Mouse (Mus musculus): Measurements from ENCODE around the gene Ms4a7.
"Not testable (repeated sequence)": the region's sequence is repeated elsewhere in the genome, so short reads cannot be mapped to it uniquely, and the experiment has no call there.

DNA sequence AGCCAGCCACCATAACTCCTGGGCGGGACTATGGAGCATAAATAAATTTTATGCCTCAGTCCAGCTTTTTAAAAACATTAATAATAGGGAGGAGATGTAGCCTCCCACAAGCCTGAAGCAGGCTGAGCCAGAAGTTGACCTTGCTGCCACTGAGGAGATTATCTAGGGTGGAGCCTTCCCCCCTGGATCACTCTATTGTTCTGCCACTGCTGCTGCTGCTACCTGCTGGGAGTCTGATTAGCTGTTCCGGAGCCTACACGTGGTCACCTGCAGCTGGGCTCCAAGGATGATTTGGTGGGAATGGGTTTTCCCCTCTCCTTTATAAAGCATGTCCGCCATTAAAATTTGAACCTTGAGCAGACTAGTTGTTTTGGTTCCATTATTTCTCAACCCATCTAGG lies 36.4 kb downstream of the Ms4a7 start:
- TF ChIP-seq USF1 (IDR thresholded peaks at IDR 0.05; ENCODE audit: low read depth, low read length); CTCF (conservative IDR thresholded peaks at IDR 0.05 in 1 of 2, IDR thresholded peaks at IDR 0.05 in 1 of 2; ENCODE audit: low read depth in 2 of 2, low read length in 2 of 2); MAFK (IDR thresholded peaks at IDR 0.05; ENCODE audit: insufficient replicate concordance, low read length); NELFE (IDR thresholded peaks at IDR 0.05; ENCODE audit: low read depth, low read length); MYC (IDR thresholded peaks at IDR 0.05; ENCODE audit: low read depth, low read length); HCFC1 (IDR thresholded peaks at IDR 0.05; ENCODE audit: low read depth, low read length); RAD21 (IDR thresholded peaks at IDR 0.05; ENCODE audit: low read depth, low read length); POLR2A (IDR thresholded peaks at IDR 0.05; ENCODE audit: low read depth, low read length); ZMIZ1 (IDR thresholded peaks at IDR 0.05; ENCODE audit: low read depth, low read length); MAX (IDR thresholded peaks at IDR 0.05; ENCODE audit: low read length); EP300 (IDR thresholded peaks at IDR 0.05; ENCODE audit: low read length); E2F4 (IDR thresholded peaks at IDR 0.05; ENCODE audit: insufficient replicate concordance, low read depth, low read length): not testable (repeated sequence)
